Mouse (Mus musculus) layer of hippocampus, postnatal 10 days (tissue): Measurements from ENCODE around the gene Lgals4. TPM values are rescaled to one million over a fixed set of nuclear protein-coding genes. Genes with fewer than 3 reads are reported as not detected.
"Not testable (repeated sequence)": the region's sequence is repeated elsewhere in the genome, so short reads cannot be mapped to it uniquely, and the experiment has no call there.

Experiments
- DNase-seq, 2 experiments: peaks; one replicate each; pipeline ENCODE4 v3.0.0; 2021; ENCODE audit warnings: low spot score in 2 of 2
- total RNA-seq, 2 experiments: library from RNA; stranded (reverse); gene quantifications; 2 replicates each; pipeline ENCODE4 v1.2.3; 2021

Lgals4 gene
- total RNA-seq, 2 experiments from 2014 or later = 2.1 to 2.7 TPM

DNA sequence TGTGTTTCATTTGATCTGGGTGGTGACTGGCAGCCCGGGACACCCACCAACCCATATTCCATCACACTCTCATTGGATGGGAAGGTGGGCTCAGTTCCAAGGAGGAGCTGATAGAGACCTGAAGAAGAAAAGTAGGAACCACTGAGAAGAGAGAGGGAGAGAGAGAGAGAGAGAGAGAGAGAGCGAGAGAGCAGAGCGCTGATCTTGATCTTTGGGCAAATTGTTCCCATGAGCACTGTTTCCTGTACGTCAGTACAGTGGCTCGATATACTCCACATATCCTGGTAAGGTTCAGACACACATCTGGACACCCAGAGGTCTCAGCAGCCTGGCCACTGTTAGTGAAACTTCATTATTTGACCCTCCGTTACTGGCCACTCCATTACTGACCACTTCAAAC lies 29.9 kb downstream of the Lgals4 start, which contains the start of gene Lgals7:
Gene Lgals7 (plus strand): TSS at position 314 of the 400 bp plus-strand sequence.
- DNase-seq = no peak

DNA sequence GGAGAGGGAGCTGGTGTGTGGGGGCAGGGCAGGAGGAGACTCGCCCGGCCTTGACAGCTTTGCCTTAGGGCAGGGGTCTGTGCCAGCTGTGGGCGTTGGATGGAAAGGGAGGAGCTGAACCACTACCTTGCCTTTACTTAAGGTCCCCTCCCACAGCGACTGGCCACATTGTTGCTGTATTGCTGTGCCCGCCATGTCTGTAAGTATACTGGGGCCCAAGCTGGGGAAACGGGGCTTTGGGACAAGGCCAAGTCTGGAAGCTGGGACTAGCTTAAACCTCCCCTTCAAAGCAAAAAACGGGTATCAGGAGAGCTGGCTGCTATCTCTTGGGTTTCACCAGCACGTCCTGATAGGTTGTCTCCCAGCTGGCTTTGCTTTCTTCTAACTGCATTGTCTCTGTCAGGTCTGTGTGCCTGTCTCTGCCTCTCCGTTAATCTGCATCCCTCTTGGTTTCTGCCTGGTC lies 30.7 kb downstream of the Lgals4 start:
- no peak for DNase-seq

- peak; percentile 57 to 70 for DNase-seq
These were observed 32.0 kb downstream of the Lgals4 start for GRCm38 (mm10) chr7:28865481-28866300.

DNA sequence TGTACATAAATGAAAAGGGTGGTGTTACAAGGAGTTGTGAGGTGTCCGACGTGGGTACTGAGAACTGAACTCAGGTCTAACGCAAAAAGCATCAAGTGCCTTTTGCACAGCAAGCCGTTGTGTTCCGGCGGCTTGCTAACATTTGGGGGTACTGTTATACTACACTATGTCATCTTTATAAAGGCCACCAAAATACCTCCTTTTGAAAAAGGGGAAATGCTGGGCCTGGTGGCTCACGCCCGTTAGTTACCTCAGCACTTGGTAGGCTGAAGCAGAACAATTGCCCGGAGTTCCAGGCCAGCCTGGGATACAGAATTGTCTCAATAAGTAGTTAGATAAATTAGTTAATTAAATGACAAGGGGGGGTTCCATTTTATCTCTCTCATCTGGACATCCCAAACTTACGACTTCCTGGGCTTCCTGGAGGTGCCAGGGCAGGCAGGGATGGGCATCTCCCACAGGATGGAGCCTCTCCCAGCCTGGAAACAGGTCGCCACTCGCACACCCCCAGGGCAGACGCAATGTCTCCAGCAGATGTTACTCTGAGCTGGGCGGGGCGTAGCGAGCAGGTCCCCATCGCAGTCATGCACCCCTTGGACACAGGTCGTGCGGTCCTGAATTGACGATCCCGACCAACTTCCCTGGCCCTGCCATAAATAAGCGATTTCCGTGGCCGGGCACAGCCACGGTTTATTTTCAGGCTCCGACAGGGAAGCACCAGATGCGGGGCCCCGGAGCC lies 33.3 kb downstream of the Lgals4 start:
- no peak for DNase-seq

GRCm38 (mm10) chr7:28867508-28868340 lies 34.1 kb downstream of the Lgals4 start:
- DNase-seq = peak; percentile 66 to 70

DNA sequence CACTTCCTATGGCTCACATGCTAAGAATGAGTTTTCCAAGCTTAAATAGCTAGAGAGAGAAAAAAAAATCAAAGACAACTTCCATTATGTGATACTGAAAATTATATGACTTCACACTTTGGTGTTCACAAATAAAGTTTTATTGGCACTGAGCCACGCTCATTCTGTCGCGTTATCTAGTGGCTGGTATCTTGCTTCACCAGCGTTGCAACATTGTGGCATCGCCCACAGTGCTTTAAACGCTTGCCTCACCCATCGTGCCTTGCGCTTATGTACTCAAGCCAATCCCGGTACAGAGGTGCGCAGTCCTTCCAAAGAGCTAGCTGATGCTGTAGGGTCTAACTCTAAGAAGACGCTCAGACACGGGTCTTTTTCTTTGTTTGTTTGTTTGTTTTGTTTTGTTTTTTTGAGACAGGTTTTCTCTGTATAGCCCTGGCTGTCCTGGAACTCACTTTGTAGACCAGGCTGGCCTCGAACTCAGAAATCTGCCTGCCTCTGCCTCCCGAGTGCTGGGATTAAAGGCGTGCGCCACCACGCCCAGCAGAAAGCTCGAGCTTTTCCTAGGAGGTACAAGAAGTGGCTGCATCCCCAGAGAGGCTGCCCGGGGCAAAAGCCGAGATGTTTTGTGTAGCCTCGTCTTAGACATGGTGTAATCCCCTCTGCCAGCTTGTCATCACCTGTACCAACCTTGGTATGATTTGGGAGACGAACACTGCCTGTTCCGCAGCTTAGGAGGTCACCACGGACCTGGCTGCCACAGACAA lies 37.4 kb downstream of the Lgals4 start:
- DNase-seq = no peak

DNA sequence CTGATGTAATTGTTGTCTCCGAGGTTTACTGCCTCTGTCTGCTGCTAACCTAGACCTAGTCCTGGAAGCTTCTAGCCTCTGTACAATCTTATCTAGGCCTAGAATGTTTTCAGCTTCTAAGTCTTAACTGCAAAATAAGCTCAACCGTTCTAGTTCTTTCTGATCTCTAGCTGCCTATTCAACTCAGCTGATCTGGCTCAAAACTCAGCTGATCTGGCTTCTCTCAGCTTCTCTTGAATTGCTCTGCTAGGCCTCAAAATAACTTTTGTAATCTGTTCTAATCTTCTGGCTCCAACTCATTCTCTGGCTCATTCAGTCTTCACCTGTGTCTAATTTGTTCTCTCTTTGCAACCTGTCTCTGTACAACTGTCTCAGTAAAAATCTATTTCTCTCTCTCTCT lies 40.9 kb downstream of the Lgals4 start:
- DNase-seq = no peak

- no peak for DNase-seq
These were observed 42.4 kb downstream of the Lgals4 start for GRCm38 (mm10) chr7:28876099-28876498.

DNA sequence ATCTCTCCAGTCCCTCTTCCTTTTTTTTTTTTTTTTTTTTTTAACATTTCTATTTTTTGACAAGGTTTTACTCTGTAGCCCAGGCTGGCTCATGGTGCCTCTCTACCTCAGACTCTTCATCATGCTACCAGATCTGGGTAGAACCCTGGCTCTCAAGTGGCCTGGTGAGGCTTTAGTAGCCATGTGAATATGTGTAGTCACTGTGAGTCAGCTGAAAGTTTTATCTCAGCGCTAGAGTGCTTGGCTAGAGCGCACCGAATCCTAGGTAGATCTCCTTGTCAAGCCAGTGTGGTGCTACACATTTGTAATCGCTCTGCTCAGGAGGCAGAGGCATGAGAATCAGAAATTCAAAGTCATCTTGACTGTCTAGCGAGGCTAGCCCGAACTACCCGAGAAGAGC lies 43.5 kb downstream of the Lgals4 start:
- DNase-seq = no peak

DNA sequence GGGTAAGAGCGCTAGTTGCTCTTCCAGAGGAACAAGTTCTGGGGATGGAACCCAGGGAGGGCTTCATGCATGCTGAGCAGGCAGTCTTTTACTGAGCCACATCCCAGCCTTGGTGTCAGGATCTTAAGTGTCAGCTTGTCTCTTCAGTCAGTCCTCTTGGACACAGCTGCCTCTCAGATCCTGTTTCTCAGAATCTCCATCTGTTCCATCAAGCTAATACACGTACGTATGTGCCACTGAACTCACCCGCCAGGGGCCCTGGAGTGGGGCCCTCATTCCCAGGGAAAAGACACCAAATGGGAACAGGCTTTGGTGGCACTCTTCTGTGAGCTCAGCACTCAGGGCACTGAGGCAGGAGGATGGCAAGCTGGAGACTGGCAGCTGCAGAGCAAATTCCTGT lies 44.2 kb downstream of the Lgals4 start:
- DNase-seq = no peak

- DNase-seq = no peak
These were observed 46.0 kb downstream of the Lgals4 start for GRCm38 (mm10) chr7:28879606-28880005.

DNA sequence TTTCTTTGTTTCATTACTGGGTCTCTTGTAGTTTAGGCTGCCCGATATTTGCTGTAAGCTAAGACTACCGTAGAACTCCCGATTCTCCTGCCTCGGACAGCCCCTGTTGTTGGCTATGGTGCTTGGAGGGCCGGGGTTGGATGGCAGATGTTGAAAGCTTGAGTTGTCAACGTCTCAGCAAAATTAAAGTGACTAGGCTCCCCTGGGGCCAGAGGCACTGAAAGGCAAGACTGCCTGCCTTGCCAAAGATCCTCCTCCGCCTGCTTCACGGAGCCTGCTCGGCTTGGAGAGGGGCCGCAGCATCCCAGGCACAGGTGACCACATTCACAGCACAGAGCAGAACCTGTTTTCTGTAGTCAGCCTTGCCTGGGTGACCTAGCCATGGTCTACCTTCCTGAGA lies 46.9 kb downstream of the Lgals4 start:
- DNase-seq = no peak

- DNase-seq = no peak
These were observed 47.5 kb downstream of the Lgals4 start, which contains the start of gene Capn12 for GRCm38 (mm10) chr7:28881199-28881598. Gene Capn12 (plus strand): TSS chr7:28881422.

DNA sequence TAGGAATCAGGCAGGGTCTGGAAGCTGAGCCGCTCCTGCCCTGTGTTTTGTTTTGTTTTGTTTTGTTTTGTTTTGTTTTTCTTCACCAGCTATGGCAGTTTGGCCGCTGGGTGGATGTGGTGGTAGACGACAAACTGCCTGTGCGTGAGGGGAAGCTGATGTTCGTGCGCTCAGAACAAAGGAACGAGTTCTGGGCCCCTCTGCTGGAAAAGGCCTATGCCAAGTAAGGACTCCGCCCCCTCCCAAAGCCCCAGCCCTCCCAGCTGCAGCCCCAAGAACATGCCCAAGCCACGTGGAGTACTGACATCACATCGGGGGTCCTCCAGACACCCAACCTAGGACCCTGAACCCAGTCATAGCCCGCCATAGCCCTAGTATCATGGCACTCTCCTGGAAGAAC lies 49.4 kb downstream of the Lgals4 start:
- no peak for DNase-seq

- not testable (repeated sequence) for DNase-seq
These were observed 50.0 kb downstream of the Lgals4 start for GRCm38 (mm10) chr7:28883704-28884103.

DNA sequence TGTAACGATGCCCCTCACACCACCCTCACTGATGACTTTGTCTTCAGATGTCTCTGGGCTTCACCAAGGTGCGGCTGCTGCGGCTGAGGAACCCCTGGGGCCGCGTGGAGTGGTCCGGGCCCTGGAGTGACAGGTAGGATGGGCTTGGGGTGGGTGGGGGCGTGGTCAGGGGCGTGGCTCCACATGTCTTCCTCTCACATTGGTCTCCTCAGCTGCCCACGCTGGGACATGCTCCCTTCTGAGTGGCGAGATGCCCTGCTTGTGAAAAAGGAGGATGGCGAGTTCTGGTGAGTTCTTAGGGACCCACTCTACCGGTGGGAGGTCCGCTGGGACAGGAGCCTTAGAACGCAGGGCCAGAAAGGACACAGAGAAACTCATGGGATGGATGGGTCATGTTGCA lies 52.8 kb downstream of the Lgals4 start:
- no peak for DNase-seq

DNA sequence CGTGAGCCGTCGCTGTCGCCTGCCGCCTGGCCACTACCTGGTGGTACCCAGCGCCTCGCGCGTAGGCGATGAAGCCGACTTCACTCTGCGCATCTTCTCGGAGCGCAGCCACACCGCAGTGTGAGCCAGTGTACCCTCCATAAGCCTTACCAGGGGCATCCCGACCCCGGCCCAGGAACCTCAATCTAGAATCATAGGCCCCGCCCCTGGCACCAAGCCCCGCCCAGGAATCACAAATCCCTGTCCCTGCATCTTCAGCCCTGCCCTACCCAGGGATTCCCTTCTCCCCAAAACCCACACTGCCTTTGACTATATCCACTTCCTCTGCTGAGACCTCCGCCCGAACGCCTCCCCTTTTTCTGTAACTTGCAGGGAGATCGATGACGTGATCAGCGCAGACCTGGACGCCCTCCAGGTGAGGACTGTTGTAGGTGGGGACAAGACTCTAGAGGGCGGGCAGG lies 55.1 kb downstream of the Lgals4 start:
- DNase-seq = peak in 1 of 2 experiments; percentile 48
